Mouse (Mus musculus) heart, postnatal 0 days (tissue): Measurements from ENCODE around the gene Igdcc4. TPM values are rescaled to one million over a fixed set of nuclear protein-coding genes. Genes with fewer than 3 reads are reported as not detected.
A peak's percentile ranks its signal among the peaks of the same experiment; 100 is the strongest.

Experiments
- ATAC-seq: fragments of 200-750 bp; cut with Nextera tagmentation; 2 replicates; pipeline ENCODE4 v1.8.0; 2017; ENCODE audit warnings: low read depth, moderate number of reproducible peaks, moderate library complexity; ENCODE audit not compliant: insufficient read depth
- DNase-seq: peaks from one replicate; pipeline ENCODE4 v3.0.0-alpha.2; 2016; ENCODE audit warnings: low spot score
- H3K27ac ChIP-seq: fragments of 300-500 bp; sonication (generic); 2 replicates; pipeline ENCODE4 v1.5.1; 2014; ENCODE audit warnings: low read depth, mild to moderate bottlenecking
- H3K27me3 ChIP-seq: fragments of 300-500 bp; sonication (generic); 2 replicates; pipeline ENCODE4 v1.6.1; 2014; ENCODE audit warnings: low read length, mixed read lengths; ENCODE audit not compliant: control insufficient read depth, insufficient read depth
- H3K36me3 ChIP-seq: fragments of 300-500 bp; sonication (generic); replicated peaks from 2 replicates; pipeline ENCODE4 v1.6.1; 2014; ENCODE audit warnings: low read length, mixed read lengths; ENCODE audit not compliant: control insufficient read depth, insufficient read depth
- H3K4me1 ChIP-seq: fragments of 300-500 bp; sonication (generic); 2 replicates; pipeline ENCODE4 v1.6.1; 2014; ENCODE audit warnings: antibody characterized with exemption; ENCODE audit not compliant: control insufficient read depth, insufficient read depth
- H3K4me2 ChIP-seq: fragments of 300-500 bp; sonication (generic); 2 replicates; pipeline ENCODE4 v1.6.1; 2014; ENCODE audit warnings: low read depth, mild to moderate bottlenecking, low read length, moderate library complexity
- H3K4me3 ChIP-seq: fragments of 300-500 bp; sonication (generic); 2 replicates; pipeline ENCODE4 v1.5.1; 2014; ENCODE audit warnings: low read depth, low read length
- H3K9ac ChIP-seq: fragments of 300-500 bp; sonication (generic); replicated peaks from 2 replicates; pipeline ENCODE4 v1.6.1; 2014; ENCODE audit warnings: low read depth, low read length, mixed read lengths
- H3K9me3 ChIP-seq: fragments of 300-500 bp; sonication (generic); replicated peaks from 2 replicates; pipeline ENCODE4 v1.6.1; 2016; ENCODE audit warnings: low read length; ENCODE audit not compliant: control insufficient read depth
- CTCF ChIP-seq: IDR thresholded peaks from 2 replicates; pipeline ENCODE4 v1.5.1; 2016; ENCODE audit warnings: antibody characterized with exemption, control low read depth, low read depth
- EP300 ChIP-seq: IDR thresholded peaks from 2 replicates; pipeline ENCODE4 v1.6.1; 2016; ENCODE audit warnings: antibody characterized with exemption, low read depth
- WGBS: fragments of 180-500 bp; shearing (Covaris S2); extraction: QIAGEN DNeasy Blood & Tissue Kit; methylation state at CpG from one replicate; pipeline ENCODE4 v1.1.7; 2014; 5-methylcytosine and 5-hydroxymethylcytosine counted together
- polyA plus RNA-seq: library from polyadenylated mRNA; unstranded; fragments of >200 nt; fragmentation: Nextera tagmentation; extraction: Ambion mirVana; gene quantifications from 2 replicates; pipeline ENCODE4 v1.2.1, GENCODE M21; 2015
- total RNA-seq: library from RNA; depleted of rRNA; stranded (reverse); fragments of >200 nt; gene quantifications from 2 replicates; pipeline ENCODE4 v1.2.3, GENCODE M21; 2014; ENCODE audit warnings: low replicate concordance; rRNA removed

The Igdcc4 gene
- 10.9 and 13.9 TPM in 2 replicates for total RNA-seq
- 3.0 and 3.2 TPM in 2 replicates for polyA plus RNA-seq

- H3K9ac ChIP-seq = peak within 1 kb of the TSS; percentile 64
- H3K4me1 ChIP-seq = peaks cover 4% of the 10 kb centered on the region; the same call in 1 of the 2 replicates
- peak within 1 kb of the TSS; percentile 49; the same call in 1 of the 2 replicates for H3K27ac ChIP-seq
- peak within 1 kb of the TSS; percentile 74 for H3K4me3 ChIP-seq
- WGBS = 3% methylated on average over 29 of the region's 76 CpGs
- ATAC-seq (peak; percentile 53), DNase-seq (no peak)
- H3K9me3 ChIP-seq = no peaks in the 10 kb centered on the region
- H3K36me3 ChIP-seq = no peaks in the 10 kb centered on the region
- TF ChIP-seq EP300 (no peak), CTCF (no peak)
- H3K4me2 ChIP-seq = peak within 1 kb of the TSS; percentile 100
- no peaks in the 10 kb centered on the region for H3K27me3 ChIP-seq
Observed at GRCm38 (mm10) chr9:65100991-65101685, at the start of gene Igdcc4. Gene Igdcc4 (plus strand): TSS chr9:65101486.

GRCm38 (mm10) chr9:65064251-65064650 lies 37.0 kb upstream of the Igdcc4 start:
- Histone ChIP-seq H3K36me3 (peaks cover 80% of the 10 kb centered on the region), H3K4me2 (no peak overlapping the region), H3K4me1 (no peaks in the 10 kb centered on the region), H3K9me3 (no peaks in the 10 kb centered on the region), H3K27ac (no peak overlapping the region), H3K9ac (no peak overlapping the region), H3K27me3 (no peaks in the 10 kb centered on the region), H3K4me3 (no peak overlapping the region)
- TF ChIP-seq CTCF (no peak), EP300 (no peak)
- no peak for DNase-seq
- WGBS = 93% methylated on average over 7 of the region's 7 CpGs
- ATAC-seq = no peak

GRCm38 (mm10) chr9:65070587-65070986 lies 30.7 kb upstream of the Igdcc4 start:
- 79% methylated on average over 3 of the region's 3 CpGs for WGBS
- Histone ChIP-seq H3K4me3 (no peak overlapping the region), H3K27ac (no peak overlapping the region), H3K4me2 (no peak overlapping the region), H3K9ac (no peak overlapping the region), H3K36me3 (peaks cover 63% of the 10 kb centered on the region), H3K9me3 (no peaks in the 10 kb centered on the region), H3K4me1 (no peaks in the 10 kb centered on the region), H3K27me3 (no peaks in the 10 kb centered on the region)
- TF ChIP-seq CTCF (no peak), EP300 (no peak)
- ATAC-seq = no peak
- DNase-seq = no peak

- TF ChIP-seq CTCF (no peak), EP300 (no peak)
- H3K4me3 ChIP-seq = no peak overlapping the region
- H3K4me1 ChIP-seq = no peaks in the 10 kb centered on the region
- H3K27me3 ChIP-seq = no peaks in the 10 kb centered on the region
- no peak for DNase-seq
- no peak overlapping the region for H3K4me2 ChIP-seq
- WGBS = 73% methylated on average over 9 of the region's 9 CpGs
- ATAC-seq = no peak
- peaks cover 68% of the 10 kb centered on the region for H3K36me3 ChIP-seq
- no peak overlapping the region for H3K27ac ChIP-seq
- no peaks in the 10 kb centered on the region for H3K9me3 ChIP-seq
- H3K9ac ChIP-seq = no peak overlapping the region
Observed at GRCm38 (mm10) chr9:65073555-65073954, 27.7 kb upstream of the Igdcc4 start.

GRCm38 (mm10) chr9:65074251-65074650 lies 27.0 kb upstream of the Igdcc4 start:
- Histone ChIP-seq H3K4me2 (no peak overlapping the region), H3K4me3 (no peak overlapping the region), H3K9ac (no peak overlapping the region), H3K36me3 (peaks cover 68% of the 10 kb centered on the region), H3K4me1 (no peaks in the 10 kb centered on the region), H3K27me3 (no peaks in the 10 kb centered on the region), H3K9me3 (no peaks in the 10 kb centered on the region), H3K27ac (no peak overlapping the region)
- no peak for ATAC-seq
- no peak for TF ChIP-seq CTCF
- TF ChIP-seq EP300 = no peak
- WGBS = 86% methylated on average over 15 of the region's 15 CpGs
- DNase-seq = no peak
